Mouse (Mus musculus) G1E (cell line): ENCODE data around the gene 1110004F10Rik.

Source experiments
- CTCF ChIP-seq: IDR thresholded peaks from 2 replicates; pipeline ENCODE4 v1.5.1; 2012; ENCODE audit warnings: low read depth, low read length, inconsistent platforms, mixed read lengths
- GATA1 ChIP-seq: IDR thresholded peaks from 2 replicates; pipeline ENCODE4 v1.6.1; 2012; ENCODE audit warnings: borderline replicate concordance, low read length, inconsistent platforms, mixed read lengths
- GATA2 ChIP-seq: IDR thresholded peaks from 2 replicates; pipeline ENCODE4 v1.6.1; 2012; ENCODE audit warnings: low read depth, low read length, inconsistent platforms, borderline replicate concordance
- POLR2AphosphoS5 ChIP-seq: IDR thresholded peaks from 2 replicates; pipeline ENCODE4 v1.6.1; 2012; ENCODE audit warnings: low read depth, low read length, inconsistent platforms; ENCODE audit not compliant: insufficient replicate concordance
- TAL1 ChIP-seq: conservative IDR thresholded peaks from 2 replicates; pipeline ENCODE4 v1.6.1; 2012; ENCODE audit warnings: low read depth, low read length, inconsistent platforms, mixed read lengths

DNA sequence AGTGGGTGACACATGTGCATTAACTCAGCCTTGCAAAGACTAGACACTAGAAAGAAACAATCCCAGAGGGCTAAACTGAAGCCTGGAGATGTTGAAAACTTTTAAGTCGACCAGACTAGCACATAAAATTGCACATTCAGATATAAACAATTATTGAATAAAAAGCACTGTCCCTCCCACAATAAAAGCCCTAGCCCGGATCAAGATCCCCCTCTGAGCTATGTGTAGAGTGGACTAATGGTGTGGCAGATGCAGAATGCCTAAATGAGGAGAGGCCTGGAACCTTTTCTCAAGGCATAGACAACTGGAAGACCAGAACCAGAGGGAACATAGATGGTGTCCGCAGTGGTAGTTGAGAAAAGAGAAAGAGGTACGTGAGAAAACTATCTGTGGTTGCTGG, 3.7 kb upstream of the 1110004F10Rik start:
- no peak for TF ChIP-seq GATA1
- TF ChIP-seq CTCF: no peak
- TF ChIP-seq POLR2AphosphoS5: no peak
- TF ChIP-seq GATA2: no peak
- TF ChIP-seq TAL1: no peak
